Mouse (Mus musculus): ENCODE measurements around the gene Polq. TPM values are rescaled to one million over a fixed set of nuclear protein-coding genes. Genes with fewer than 3 reads are reported as not detected.
A peak's percentile ranks its signal among the peaks of the same experiment; 100 is the strongest.

The Polq gene
- polyA plus RNA-seq (2016; fragmentation: Nextera tagmentation; extraction: Ambion mirVana): 10.2 and 11.7 TPM in 2 replicates

DNA sequence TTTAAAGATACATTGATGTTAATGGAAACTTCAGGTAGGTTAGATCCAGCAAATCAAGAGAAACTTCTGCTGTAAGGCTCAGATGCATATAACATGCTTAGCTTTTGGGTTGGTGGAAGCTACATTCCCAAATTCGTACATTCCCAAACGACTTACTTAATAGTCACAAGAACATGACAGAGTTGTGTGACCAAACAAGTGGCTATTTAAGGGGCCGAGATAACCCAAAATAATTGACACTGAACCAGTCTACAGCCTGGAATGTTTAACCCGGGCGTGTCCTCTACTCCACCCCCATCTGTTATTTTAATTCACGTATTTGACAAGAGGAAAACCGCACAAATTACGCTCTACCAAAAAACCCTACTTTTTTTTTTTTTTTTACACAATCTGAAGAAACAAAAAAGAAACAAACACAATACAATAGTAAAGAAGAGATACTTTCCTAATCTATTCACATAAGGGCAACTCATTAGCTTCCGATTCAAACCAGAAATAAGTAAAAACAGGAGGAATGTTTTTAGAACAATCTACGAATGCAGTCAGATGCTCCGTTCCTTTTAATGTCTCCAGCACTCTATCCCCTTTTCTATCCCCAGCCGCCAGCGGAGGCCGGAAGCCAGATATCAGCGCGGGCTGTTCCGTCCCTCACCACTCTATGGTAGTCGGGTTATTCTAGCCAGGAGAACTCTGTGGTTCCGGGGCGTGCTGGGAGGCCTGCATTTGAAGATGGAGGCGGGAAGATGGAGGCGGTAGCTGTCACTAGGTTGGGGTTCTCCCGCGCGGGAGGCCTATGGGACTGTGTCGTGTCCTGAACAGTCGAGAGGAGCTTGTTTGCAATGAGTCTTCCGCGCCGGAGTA lies at the start of gene Polq:
Gene Polq (plus strand): TSS at position 726 of the 861 bp plus-strand sequence.
- Histone ChIP-seq H3K27me3 (no peaks in the 10 kb centered on the region), H3K4me1 (peaks cover 7% of the 10 kb centered on the region), H3K4me2 (replicated peaks) (peak within 1 kb of the TSS; percentile 89), H3K9ac (peak within 1 kb of the TSS; percentile 77), H3K27ac (no peak within 1 kb of the TSS), H3K36me3 (0 out of 2 replicates have a peak, but pooled peaks cover 3% of the 10 kb centered on the region), H3K4me3 (peak within 1 kb of the TSS; percentile 94), H3K9me3 (no peaks in the 10 kb centered on the region)
- peak; percentile 95 for ATAC-seq (ENCODE audit: insufficient number of reproducible peaks, insufficient read depth, low FRiP score, low TSS enrichment)
- WGBS: 6% methylated on average over 30 of the region's 30 CpGs

- Histone ChIP-seq H3K27me3 (no peaks in the 10 kb centered on the region), H3K9me3 (no peaks in the 10 kb centered on the region), H3K4me2 (replicated peaks) (no peak overlapping the region), H3K4me1 (no peaks in the 10 kb centered on the region), H3K27ac (no peak overlapping the region), H3K4me3 (no peak overlapping the region), H3K36me3 (no peaks in the 10 kb centered on the region), H3K9ac (no peak overlapping the region)
- 82% methylated on average over 4 of the region's 4 CpGs for WGBS
- no peak for ATAC-seq (ENCODE audit: insufficient number of reproducible peaks, insufficient read depth, low FRiP score, low TSS enrichment)
Observed at GRCm38 (mm10) chr16:36963415-36963814, 48.2 kb upstream of the Polq start.

- H3K9ac ChIP-seq: no peak overlapping the region
- H3K4me1 ChIP-seq: no peaks in the 10 kb centered on the region
- ATAC-seq (ENCODE audit: insufficient number of reproducible peaks, insufficient read depth, low FRiP score, low TSS enrichment): no peak
- no peak overlapping the region for H3K4me2 ChIP-seq (replicated peaks)
- no peaks in the 10 kb centered on the region for H3K27me3 ChIP-seq
- H3K27ac ChIP-seq: no peak overlapping the region
- 86% methylated on average over 2 of the region's 2 CpGs for whole genome bisulfite sequencing
- H3K9me3 ChIP-seq: no peaks in the 10 kb centered on the region
- H3K36me3 ChIP-seq: no peaks in the 10 kb centered on the region
- H3K4me3 ChIP-seq: no peak overlapping the region
Observed at GRCm38 (mm10) chr16:36979127-36979526, 32.5 kb upstream of the Polq start.

- Histone ChIP-seq H3K27me3 (no peaks in the 10 kb centered on the region), H3K36me3 (no peaks in the 10 kb centered on the region), H3K27ac (no peak overlapping the region), H3K9ac (no peak overlapping the region), H3K4me1 (no peaks in the 10 kb centered on the region; the same call in 1 of the 2 replicates), H3K4me3 (no peak overlapping the region), H3K4me2 (replicated peaks) (no peak overlapping the region), H3K9me3 (no peaks in the 10 kb centered on the region)
- WGBS: 65% methylated on average over 1 of the region's 1 CpGs
- ATAC-seq (ENCODE audit: insufficient number of reproducible peaks, insufficient read depth, low FRiP score, low TSS enrichment): no peak
Observed at GRCm38 (mm10) chr16:36983796-36984195, 27.8 kb upstream of the Polq start.

DNA sequence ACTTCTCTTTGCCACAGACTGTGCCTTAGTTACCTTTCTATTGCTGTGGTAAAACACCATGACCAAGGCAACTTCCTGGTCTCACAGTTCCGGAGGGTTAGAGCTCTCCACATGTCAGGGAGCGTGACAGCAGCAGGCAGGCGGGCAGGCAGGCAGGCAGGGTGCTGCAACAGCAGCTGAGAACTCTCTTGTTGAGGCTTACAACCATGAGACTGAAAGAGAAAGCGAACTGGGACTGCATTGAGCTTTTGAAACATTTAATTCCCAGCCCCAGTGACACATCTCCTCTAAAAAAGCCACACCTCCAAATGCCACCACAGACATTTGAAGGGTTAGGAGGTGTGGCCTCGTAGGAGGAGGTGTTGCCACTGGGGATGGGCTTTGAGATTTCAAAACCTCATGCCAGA lies 25.9 kb upstream of the Polq start:
- no peak overlapping the region for H3K4me2 ChIP-seq (replicated peaks)
- H3K36me3 ChIP-seq: no peaks in the 10 kb centered on the region
- 64% methylated on average over 5 of the region's 5 CpGs for whole genome bisulfite sequencing
- no peak overlapping the region for H3K9ac ChIP-seq
- no peak overlapping the region for H3K27ac ChIP-seq
- no peaks in the 10 kb centered on the region for H3K27me3 ChIP-seq
- H3K4me1 ChIP-seq: peaks cover 11% of the 10 kb centered on the region
- H3K4me3 ChIP-seq: no peak overlapping the region
- no peaks in the 10 kb centered on the region for H3K9me3 ChIP-seq
- ATAC-seq (ENCODE audit: insufficient number of reproducible peaks, insufficient read depth, low FRiP score, low TSS enrichment): no peak

GRCm38 (mm10) chr16:36987399-36987798 lies 24.2 kb upstream of the Polq start:
- H3K9ac ChIP-seq: no peak overlapping the region
- H3K4me2 ChIP-seq (replicated peaks): no peak overlapping the region
- no peaks in the 10 kb centered on the region for H3K9me3 ChIP-seq
- 70% methylated on average over 2 of the region's 2 CpGs for WGBS
- no peak for ATAC-seq (ENCODE audit: insufficient number of reproducible peaks, insufficient read depth, low FRiP score, low TSS enrichment)
- peaks cover 11% of the 10 kb centered on the region for H3K4me1 ChIP-seq
- no peak overlapping the region for H3K4me3 ChIP-seq
- H3K27me3 ChIP-seq: no peaks in the 10 kb centered on the region
- H3K36me3 ChIP-seq: no peaks in the 10 kb centered on the region
- no peak overlapping the region for H3K27ac ChIP-seq

- Histone ChIP-seq H3K27me3 (no peaks in the 10 kb centered on the region), H3K27ac (no peak overlapping the region), H3K4me2 (replicated peaks) (no peak overlapping the region), H3K36me3 (no peaks in the 10 kb centered on the region), H3K4me3 (no peak overlapping the region), H3K9ac (no peak overlapping the region), H3K4me1 (peaks cover 11% of the 10 kb centered on the region), H3K9me3 (no peaks in the 10 kb centered on the region)
- no peak for ATAC-seq (ENCODE audit: insufficient number of reproducible peaks, insufficient read depth, low FRiP score, low TSS enrichment)
Observed at GRCm38 (mm10) chr16:36988066-36988465, 23.5 kb upstream of the Polq start.

DNA sequence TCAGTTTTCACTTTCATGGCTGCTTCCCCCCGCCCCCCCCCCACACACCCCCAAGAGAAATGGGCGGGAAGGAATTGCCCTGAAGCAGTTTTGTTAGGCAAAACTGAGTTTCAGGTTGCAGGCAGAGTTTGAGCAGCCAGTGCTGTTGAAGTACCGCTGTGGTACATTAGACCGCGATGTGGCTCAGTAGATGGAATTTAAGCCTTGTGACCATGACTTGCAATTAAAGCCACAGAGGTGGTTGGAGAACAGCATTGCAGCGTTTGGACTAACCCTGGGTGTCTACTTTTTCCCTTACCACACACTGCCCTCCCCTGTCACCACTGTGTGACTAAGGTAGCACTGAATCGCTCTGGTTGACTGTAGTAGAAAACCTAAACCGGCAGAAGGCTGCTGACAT lies 22.1 kb upstream of the Polq start:
- 37% methylated on average over 8 of the region's 8 CpGs for WGBS
- Histone ChIP-seq H3K9ac (no peak overlapping the region), H3K36me3 (no peaks in the 10 kb centered on the region), H3K4me2 (replicated peaks) (peak overlapping the region; percentile 22; the same call in 1 of the 2 replicates), H3K27ac (peak overlapping the region; percentile 66), H3K27me3 (no peaks in the 10 kb centered on the region), H3K4me1 (peaks cover 11% of the 10 kb centered on the region), H3K9me3 (no peaks in the 10 kb centered on the region), H3K4me3 (no peak overlapping the region)
- peak; percentile 61 for ATAC-seq (ENCODE audit: insufficient number of reproducible peaks, insufficient read depth, low FRiP score, low TSS enrichment)

DNA sequence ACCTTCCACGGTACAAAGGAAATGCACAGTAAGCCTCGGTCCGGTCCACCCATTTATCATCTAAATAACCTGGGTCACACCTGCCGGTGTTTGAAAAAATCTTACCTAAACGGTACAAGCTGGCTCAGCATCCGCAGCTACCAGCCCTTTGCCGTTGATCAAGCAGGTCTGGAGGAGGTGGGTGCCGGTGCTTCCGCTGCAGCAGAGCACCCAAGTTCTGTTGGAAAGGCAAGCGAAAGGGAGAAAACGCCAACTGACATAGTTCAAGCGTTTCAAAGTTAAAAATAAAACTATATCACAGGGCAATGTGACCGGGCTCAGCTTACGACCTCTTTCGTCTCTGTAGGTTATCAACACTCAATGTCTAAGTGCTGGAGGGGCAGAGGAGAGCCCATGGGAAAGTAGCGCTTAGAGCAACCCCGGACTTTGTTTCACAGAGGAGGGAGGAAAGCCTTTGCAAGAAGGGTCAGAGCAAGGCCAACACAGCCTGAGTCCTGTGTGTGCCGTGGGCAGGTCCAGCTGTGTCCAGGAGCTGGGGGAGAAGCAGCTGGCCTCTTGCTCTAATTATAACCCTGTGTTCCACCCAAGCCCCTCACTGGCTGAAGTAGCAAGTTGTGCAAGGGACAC lies 21.5 kb upstream of the Polq start, which contains the start of gene Fbxo40:
Gene Fbxo40 (minus strand): TSS at position 469 of the 627 bp plus-strand sequence.
- Histone ChIP-seq H3K4me1 (peaks cover 11% of the 10 kb centered on the region), H3K27ac (peak within 1 kb of the TSS; percentile 66), H3K9ac (no peak within 1 kb of the TSS), H3K36me3 (no peaks in the 10 kb centered on the region), H3K27me3 (no peaks in the 10 kb centered on the region), H3K4me3 (no peak within 1 kb of the TSS), H3K4me2 (replicated peaks) (peak within 1 kb of the TSS; percentile 22; the same call in 1 of the 2 replicates), H3K9me3 (no peaks in the 10 kb centered on the region)
- WGBS: 65% methylated on average over 18 of the region's 18 CpGs
- ATAC-seq (ENCODE audit: insufficient number of reproducible peaks, insufficient read depth, low FRiP score, low TSS enrichment): 0 out of 2 replicates have a peak, but pooled peaks have one; percentile 50

GRCm38 (mm10) chr16:36997650-36998049 lies 13.9 kb upstream of the Polq start:
- no peak overlapping the region for H3K4me3 ChIP-seq
- no peaks in the 10 kb centered on the region for H3K36me3 ChIP-seq
- no peak overlapping the region for H3K4me2 ChIP-seq (replicated peaks)
- no peak for ATAC-seq (ENCODE audit: insufficient number of reproducible peaks, insufficient read depth, low FRiP score, low TSS enrichment)
- 77% methylated on average over 6 of the region's 6 CpGs for WGBS
- no peak overlapping the region for H3K27ac ChIP-seq
- no peak overlapping the region for H3K9ac ChIP-seq
- H3K4me1 ChIP-seq: no peaks in the 10 kb centered on the region
- H3K27me3 ChIP-seq: no peaks in the 10 kb centered on the region
- no peaks in the 10 kb centered on the region for H3K9me3 ChIP-seq

- Histone ChIP-seq H3K27me3 (no peaks in the 10 kb centered on the region), H3K4me2 (replicated peaks) (no peak overlapping the region), H3K4me3 (no peak overlapping the region), H3K36me3 (no peaks in the 10 kb centered on the region), H3K9me3 (no peaks in the 10 kb centered on the region), H3K4me1 (no peaks in the 10 kb centered on the region), H3K9ac (no peak overlapping the region), H3K27ac (no peak overlapping the region)
- WGBS: 71% methylated on average over 9 of the region's 9 CpGs
- ATAC-seq (ENCODE audit: insufficient number of reproducible peaks, insufficient read depth, low FRiP score, low TSS enrichment): no peak
Observed at GRCm38 (mm10) chr16:36999366-36999972, 12.1 kb upstream of the Polq start.
